Mouse (Mus musculus): ENCODE data around the gene Sez6l2. TPM values are rescaled to one million over a fixed set of nuclear protein-coding genes. Genes with fewer than 3 reads are reported as not detected.

The Sez6l2 gene
- polyA plus RNA-seq, 1 experiment: 3.7 TPM

DNA sequence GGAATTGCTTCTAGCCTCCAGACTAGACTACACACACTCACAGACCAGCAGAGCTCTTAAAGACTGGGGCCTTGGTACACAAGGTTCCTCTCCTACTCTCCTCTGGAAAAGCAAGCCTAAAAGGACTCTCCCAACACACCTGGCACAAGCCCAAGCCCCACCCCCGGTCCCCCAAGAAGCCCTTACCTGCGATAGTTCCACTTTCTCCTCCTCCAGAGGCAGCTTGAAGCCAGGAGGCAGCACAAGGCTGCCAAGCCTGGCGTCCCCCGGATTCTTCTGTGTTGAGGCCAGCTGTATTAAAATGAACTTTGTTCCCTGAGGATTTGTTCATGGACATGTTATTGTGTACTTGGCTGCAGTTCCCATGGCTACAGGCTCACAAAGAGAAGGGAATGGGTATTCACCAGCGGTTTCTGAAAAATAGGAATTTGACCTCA is 27.7 kb upstream of the Sez6l2 start, which contains the start of gene Tmem219:
Tmem219 (minus strand) TSS at position 294 of the 437 bp plus-strand sequence.
- no peak for TF ChIP-seq CTCF (IDR thresholded peaks at IDR 0.05; ENCODE audit: borderline replicate concordance, control insufficient read depth, extremely low read depth, insufficient read depth, low read length, poor library complexity)
- no peak for TF ChIP-seq POLR2A (IDR thresholded peaks at IDR 0.05; ENCODE audit: control insufficient read depth, extremely low read depth, insufficient read depth, low read length, poor library complexity)
- DNase-seq: no peak
- H3K27me3 ChIP-seq (ENCODE audit: control insufficient read depth, insufficient read depth, low read length): no peaks in the 10 kb centered on the region
- no peak within 1 kb of the TSS for H3K27ac ChIP-seq (ENCODE audit: control insufficient read depth, insufficient read depth, low read length)
- no peak within 1 kb of the TSS for H3K4me3 ChIP-seq (ENCODE audit: control insufficient read depth, insufficient read depth, low read length)
- no peaks in the 10 kb centered on the region for H3K36me3 ChIP-seq (ENCODE audit: control insufficient read depth, insufficient read depth, low read length)
- 88% methylated on average over 5 of the region's 5 CpGs for WGBS
- peaks cover 2% of the 10 kb centered on the region; the same call in 1 of the 2 replicates for H3K4me1 ChIP-seq (replicated peaks; ENCODE audit: control insufficient read depth, insufficient read depth, low read length)

DNA sequence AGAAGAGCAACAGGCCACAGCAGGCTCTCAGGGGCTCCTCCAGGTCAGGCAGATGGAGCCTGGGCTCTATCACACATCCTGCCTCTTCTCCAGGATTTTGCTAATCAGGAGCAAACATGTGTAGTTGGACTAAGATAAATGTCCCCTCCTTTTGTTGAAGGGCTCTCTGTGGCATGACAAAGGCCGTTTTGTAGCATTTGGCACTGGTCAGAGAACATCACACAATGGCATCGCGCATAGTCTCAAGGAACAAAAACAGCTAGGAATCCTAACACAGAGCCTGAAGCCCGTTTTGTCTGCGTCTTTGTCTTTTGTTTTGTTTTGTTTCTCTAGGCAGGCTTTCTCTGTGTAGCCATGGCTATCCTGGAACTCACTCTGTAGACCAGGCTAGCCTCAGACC is 26.4 kb upstream of the Sez6l2 start:
- Histone ChIP-seq H3K36me3 (ENCODE audit: control insufficient read depth, insufficient read depth, low read length) (no peaks in the 10 kb centered on the region), H3K4me1 (replicated peaks; ENCODE audit: control insufficient read depth, insufficient read depth, low read length) (peaks cover 2% of the 10 kb centered on the region; the same call in 1 of the 2 replicates), H3K27ac (ENCODE audit: control insufficient read depth, insufficient read depth, low read length) (no peak overlapping the region), H3K4me3 (ENCODE audit: control insufficient read depth, insufficient read depth, low read length) (no peak overlapping the region), H3K27me3 (ENCODE audit: control insufficient read depth, insufficient read depth, low read length) (no peaks in the 10 kb centered on the region)
- no peak for DNase-seq
- 92% methylated on average over 5 of the region's 5 CpGs for whole genome bisulfite sequencing
- TF ChIP-seq POLR2A (IDR thresholded peaks at IDR 0.05; ENCODE audit: control insufficient read depth, extremely low read depth, insufficient read depth, low read length, poor library complexity) (no peak), CTCF (IDR thresholded peaks at IDR 0.05; ENCODE audit: borderline replicate concordance, control insufficient read depth, extremely low read depth, insufficient read depth, low read length, poor library complexity) (no peak)

DNA sequence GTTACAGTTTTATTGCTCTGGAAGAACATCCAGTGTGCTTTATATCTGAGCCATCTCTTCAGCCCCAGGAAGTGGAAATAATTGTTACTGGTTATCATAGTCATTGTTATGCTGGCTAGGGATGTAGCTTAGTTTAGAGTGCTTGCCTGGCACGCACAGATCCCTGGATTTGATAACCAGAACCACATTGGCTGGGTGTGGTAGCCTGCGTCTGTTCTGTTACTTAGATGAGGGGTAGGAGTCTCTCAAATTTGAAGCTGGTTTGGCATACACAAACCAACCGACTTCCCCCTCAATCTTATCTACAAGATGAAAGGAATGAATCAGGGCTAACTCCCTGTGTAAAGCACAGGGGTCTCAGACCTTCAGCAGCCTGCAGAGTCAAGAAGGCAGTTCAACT is 24.1 kb upstream of the Sez6l2 start:
- H3K27ac ChIP-seq (ENCODE audit: control insufficient read depth, insufficient read depth, low read length): no peak overlapping the region
- WGBS: 9% methylated on average over 3 of the region's 3 CpGs

DNA sequence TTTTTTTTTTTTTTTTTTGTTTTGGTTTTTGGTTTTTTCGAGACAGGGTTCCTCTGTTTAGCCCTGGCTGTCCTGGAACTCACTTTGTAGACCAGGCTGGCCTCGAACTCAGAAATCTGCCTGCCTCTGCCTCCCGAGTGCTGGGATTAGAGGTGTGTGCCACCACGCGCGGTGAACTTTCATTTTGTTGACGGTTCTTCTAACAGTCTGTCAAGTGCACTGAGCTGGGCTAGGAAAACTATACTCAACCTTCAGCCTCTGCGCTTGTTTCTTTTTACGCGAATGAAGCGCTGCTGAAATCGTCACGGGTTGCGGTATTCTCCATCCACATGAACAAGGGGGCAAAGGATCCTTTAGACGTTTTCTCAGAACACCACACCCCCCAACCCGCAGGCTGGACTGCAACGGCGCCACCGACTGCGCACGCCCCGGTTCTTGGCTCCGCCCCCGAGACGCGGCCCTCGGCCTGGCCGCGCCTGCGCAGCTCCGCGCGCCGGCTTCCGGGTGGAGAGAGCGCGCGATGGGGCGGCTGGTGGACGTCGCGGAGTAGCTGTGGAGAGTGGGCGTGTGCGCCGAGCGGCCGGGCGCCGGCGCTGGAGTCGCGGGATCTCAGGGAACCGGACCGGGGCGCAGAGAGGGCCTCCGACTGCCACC is 21.9 kb upstream of the Sez6l2 start, which contains the start of gene Kctd13:
Kctd13 (plus strand) TSS at position 496 of the 654 bp plus-strand sequence.
- Histone ChIP-seq H3K4me1 (replicated peaks; ENCODE audit: control insufficient read depth, insufficient read depth, low read length) (peaks cover 6% of the 10 kb centered on the region), H3K4me3 (ENCODE audit: control insufficient read depth, insufficient read depth, low read length) (peak within 1 kb of the TSS; percentile 58), H3K27me3 (ENCODE audit: control insufficient read depth, insufficient read depth, low read length) (no peaks in the 10 kb centered on the region), H3K36me3 (ENCODE audit: control insufficient read depth, insufficient read depth, low read length) (no peaks in the 10 kb centered on the region; the same call in 1 of the 2 replicates), H3K27ac (ENCODE audit: control insufficient read depth, insufficient read depth, low read length) (no peak within 1 kb of the TSS)
- under 1% methylated on average over 56 of the region's 56 CpGs for WGBS
- peak; percentile 95 for DNase-seq
- peak; percentile 60; the same call in 1 of the 2 replicates for TF ChIP-seq CTCF (IDR thresholded peaks at IDR 0.05; ENCODE audit: borderline replicate concordance, control insufficient read depth, extremely low read depth, insufficient read depth, low read length, poor library complexity)
- TF ChIP-seq POLR2A (IDR thresholded peaks at IDR 0.05; ENCODE audit: control insufficient read depth, extremely low read depth, insufficient read depth, low read length, poor library complexity): peak; percentile 82

More for the DNA sequence above, 24.1 kb upstream of the Sez6l2 start:
- H3K4me3 ChIP-seq (ENCODE audit: control insufficient read depth, insufficient read depth, low read length): no peak overlapping the region
- TF ChIP-seq CTCF (IDR thresholded peaks at IDR 0.05; ENCODE audit: borderline replicate concordance, control insufficient read depth, extremely low read depth, insufficient read depth, low read length, poor library complexity): no peak
- TF ChIP-seq POLR2A (IDR thresholded peaks at IDR 0.05; ENCODE audit: control insufficient read depth, extremely low read depth, insufficient read depth, low read length, poor library complexity): no peak
- H3K36me3 ChIP-seq (ENCODE audit: control insufficient read depth, insufficient read depth, low read length): no peaks in the 10 kb centered on the region; the same call in 1 of the 2 replicates
- DNase-seq: no peak
- H3K27me3 ChIP-seq (ENCODE audit: control insufficient read depth, insufficient read depth, low read length): no peaks in the 10 kb centered on the region
- H3K4me1 ChIP-seq (replicated peaks; ENCODE audit: control insufficient read depth, insufficient read depth, low read length): peaks cover 6% of the 10 kb centered on the region

DNA sequence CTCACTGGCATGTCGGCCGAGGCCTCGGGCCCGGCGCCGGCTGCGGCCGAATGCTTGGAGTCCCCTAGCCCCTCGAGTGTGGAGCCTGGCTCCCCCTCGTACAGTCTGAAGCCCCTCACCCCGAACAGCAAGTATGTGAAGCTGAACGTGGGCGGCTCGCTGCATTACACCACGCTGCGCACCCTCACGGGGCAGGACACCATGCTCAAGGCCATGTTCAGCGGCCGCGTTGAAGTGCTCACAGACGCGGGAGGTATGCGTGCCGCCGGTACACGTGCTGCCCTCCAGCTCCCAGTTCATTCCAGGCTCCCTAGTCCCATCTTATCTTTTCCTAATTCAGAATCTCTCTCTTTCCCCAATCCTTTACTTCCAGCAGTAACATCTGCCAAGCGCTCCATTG is 21.3 kb upstream of the Sez6l2 start:
- no peak for DNase-seq
- Histone ChIP-seq H3K4me1 (replicated peaks; ENCODE audit: control insufficient read depth, insufficient read depth, low read length) (peaks cover 6% of the 10 kb centered on the region), H3K27ac (ENCODE audit: control insufficient read depth, insufficient read depth, low read length) (no peak overlapping the region), H3K27me3 (ENCODE audit: control insufficient read depth, insufficient read depth, low read length) (no peaks in the 10 kb centered on the region), H3K36me3 (ENCODE audit: control insufficient read depth, insufficient read depth, low read length) (no peaks in the 10 kb centered on the region; the same call in 1 of the 2 replicates), H3K4me3 (ENCODE audit: control insufficient read depth, insufficient read depth, low read length) (peak overlapping the region; percentile 58)
- TF ChIP-seq CTCF (IDR thresholded peaks at IDR 0.05; ENCODE audit: borderline replicate concordance, control insufficient read depth, extremely low read depth, insufficient read depth, low read length, poor library complexity) (no peak; the same call in 1 of the 2 replicates), POLR2A (IDR thresholded peaks at IDR 0.05; ENCODE audit: control insufficient read depth, extremely low read depth, insufficient read depth, low read length, poor library complexity) (no peak)
- WGBS: under 1% methylated on average over 27 of the region's 27 CpGs

DNA sequence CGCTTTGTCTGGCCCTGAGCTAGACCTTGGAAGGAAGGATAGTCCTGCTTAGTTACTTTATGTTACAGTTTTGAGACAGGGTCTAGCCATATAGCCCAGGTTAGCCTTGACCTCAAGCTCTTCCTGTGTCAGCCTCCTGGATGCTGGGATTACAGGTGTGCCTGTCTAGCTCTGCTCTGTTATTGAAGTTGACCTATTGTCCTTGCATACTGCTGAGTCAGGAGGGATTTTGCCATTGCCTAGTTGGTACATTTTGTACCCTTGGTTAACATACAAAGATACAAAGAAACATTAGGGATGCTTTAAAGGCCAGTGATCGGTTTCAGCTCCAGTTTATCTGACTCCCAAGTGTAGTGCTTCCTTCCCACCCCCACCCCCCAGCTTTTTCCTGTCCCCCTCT is 17.7 kb upstream of the Sez6l2 start:
- TF ChIP-seq POLR2A (IDR thresholded peaks at IDR 0.05; ENCODE audit: control insufficient read depth, extremely low read depth, insufficient read depth, low read length, poor library complexity): no peak
- no peak for TF ChIP-seq CTCF (IDR thresholded peaks at IDR 0.05; ENCODE audit: borderline replicate concordance, control insufficient read depth, extremely low read depth, insufficient read depth, low read length, poor library complexity)
- H3K36me3 ChIP-seq (ENCODE audit: control insufficient read depth, insufficient read depth, low read length): peaks cover 18% of the 10 kb centered on the region
- 95% methylated on average over 2 of the region's 2 CpGs for WGBS
- H3K4me1 ChIP-seq (replicated peaks; ENCODE audit: control insufficient read depth, insufficient read depth, low read length): peaks cover 5% of the 10 kb centered on the region
- no peak overlapping the region for H3K27ac ChIP-seq (ENCODE audit: control insufficient read depth, insufficient read depth, low read length)
- H3K4me3 ChIP-seq (ENCODE audit: control insufficient read depth, insufficient read depth, low read length): no peak overlapping the region
- no peak for DNase-seq
- no peaks in the 10 kb centered on the region for H3K27me3 ChIP-seq (ENCODE audit: control insufficient read depth, insufficient read depth, low read length)
